Mouse (Mus musculus) erythroblast, embryonic 14.5 days (primary cell): ENCODE results near the gene 4933427D14Rik. TPM values are rescaled to one million over a fixed set of nuclear protein-coding genes. Genes with fewer than 3 reads are reported as not detected.

Experiments used
- H3K27me3 ChIP-seq: 2 replicates; pipeline ENCODE4 v1.6.1; 2012; ENCODE audit warnings: inconsistent platforms; ENCODE audit not compliant: control insufficient read depth
- H3K36me3 ChIP-seq: 2 replicates; pipeline ENCODE4 v1.6.1; 2012; ENCODE audit warnings: mild to moderate bottlenecking, inconsistent platforms; ENCODE audit not compliant: control insufficient read depth
- H3K4me1 ChIP-seq: 2 replicates; pipeline ENCODE4 v1.6.1; 2012; ENCODE audit warnings: inconsistent platforms; ENCODE audit not compliant: control insufficient read depth
- H3K4me3 ChIP-seq: replicated peaks from 2 replicates; pipeline ENCODE3; 2012; ENCODE audit warnings: moderate library complexity, mild to moderate bottlenecking, inconsistent platforms
- H3K9me3 ChIP-seq: 2 replicates; pipeline ENCODE4 v1.6.1; 2012; ENCODE audit warnings: low read length, inconsistent platforms, mixed read lengths; ENCODE audit not compliant: control insufficient read depth
- GATA1 ChIP-seq: IDR thresholded peaks from 2 replicates; pipeline ENCODE4 v1.6.1; 2012; ENCODE audit warnings: low read length, inconsistent platforms, mixed read lengths
- TAL1 ChIP-seq: IDR thresholded peaks from 3 replicates; pipeline ENCODE4 v1.6.1; 2012; ENCODE audit warnings: low read length, inconsistent platforms, mixed read lengths
- polyA plus RNA-seq: library from polyadenylated mRNA; stranded (reverse); fragments of >175 nt; gene quantifications from 2 replicates; pipeline ENCODE4 v1.2.3, GENCODE M21; 2012

The 4933427D14Rik gene
- polyA plus RNA-seq, 1 experiment = 0.05 TPM

GRCm38 (mm10) chr11:72129032-72129894 lies 78.0 kb downstream of the 4933427D14Rik start:
- Histone ChIP-seq H3K27me3 (peaks cover 21% of the 10 kb centered on the region), H3K4me3 (no peak overlapping the region), H3K4me1 (no peaks in the 10 kb centered on the region), H3K9me3 (no peaks in the 10 kb centered on the region), H3K36me3 (no peaks in the 10 kb centered on the region)
- TF ChIP-seq TAL1 (no peak), GATA1 (no peak)

GRCm38 (mm10) chr11:72127450-72128189 lies 79.6 kb downstream of the 4933427D14Rik start:
- TF ChIP-seq GATA1 (no peak), TAL1 (no peak)
- Histone ChIP-seq H3K4me3 (no peak overlapping the region), H3K4me1 (no peaks in the 10 kb centered on the region), H3K27me3 (peaks cover 5% of the 10 kb centered on the region; the same call in 1 of the 2 replicates), H3K9me3 (no peaks in the 10 kb centered on the region), H3K36me3 (no peaks in the 10 kb centered on the region)

GRCm38 (mm10) chr11:72125781-72126180 lies 81.5 kb downstream of the 4933427D14Rik start:
- Histone ChIP-seq H3K27me3 (no peaks in the 10 kb centered on the region), H3K36me3 (no peaks in the 10 kb centered on the region), H3K4me3 (no peak overlapping the region), H3K4me1 (no peaks in the 10 kb centered on the region), H3K9me3 (no peaks in the 10 kb centered on the region)
- TF ChIP-seq GATA1 (no peak), TAL1 (no peak)

- no peak for TF ChIP-seq GATA1
- TF ChIP-seq TAL1 = no peak
- Histone ChIP-seq H3K4me3 (no peak overlapping the region), H3K27me3 (no peaks in the 10 kb centered on the region), H3K4me1 (no peaks in the 10 kb centered on the region), H3K36me3 (no peaks in the 10 kb centered on the region), H3K9me3 (no peaks in the 10 kb centered on the region)
These were observed 83.7 kb downstream of the 4933427D14Rik start for GRCm38 (mm10) chr11:72123531-72123930.

- H3K27me3 ChIP-seq = no peaks in the 10 kb centered on the region
- TF ChIP-seq GATA1 (no peak), TAL1 (no peak)
- H3K9me3 ChIP-seq = no peaks in the 10 kb centered on the region
- no peak overlapping the region for H3K4me3 ChIP-seq
- no peaks in the 10 kb centered on the region for H3K36me3 ChIP-seq
- no peaks in the 10 kb centered on the region for H3K4me1 ChIP-seq
These were observed 86.9 kb downstream of the 4933427D14Rik start for GRCm38 (mm10) chr11:72120354-72120753.

- H3K27me3 ChIP-seq = no peaks in the 10 kb centered on the region
- H3K4me3 ChIP-seq = no peak overlapping the region
- H3K4me1 ChIP-seq = no peaks in the 10 kb centered on the region
- H3K9me3 ChIP-seq = no peaks in the 10 kb centered on the region
- TF ChIP-seq TAL1 = no peak
- TF ChIP-seq GATA1 = no peak
- H3K36me3 ChIP-seq = no peaks in the 10 kb centered on the region
These were observed 88.6 kb downstream of the 4933427D14Rik start for GRCm38 (mm10) chr11:72118630-72119029.

GRCm38 (mm10) chr11:72113296-72113695 lies 94.0 kb downstream of the 4933427D14Rik start:
- TF ChIP-seq GATA1 (no peak), TAL1 (no peak)
- Histone ChIP-seq H3K27me3 (no peaks in the 10 kb centered on the region), H3K9me3 (no peaks in the 10 kb centered on the region), H3K36me3 (no peaks in the 10 kb centered on the region), H3K4me3 (no peak overlapping the region), H3K4me1 (no peaks in the 10 kb centered on the region)

GRCm38 (mm10) chr11:72110726-72111125 lies 96.5 kb downstream of the 4933427D14Rik start:
- TF ChIP-seq GATA1 (no peak), TAL1 (no peak)
- no peaks in the 10 kb centered on the region for H3K27me3 ChIP-seq
- no peaks in the 10 kb centered on the region for H3K4me1 ChIP-seq
- H3K36me3 ChIP-seq = no peaks in the 10 kb centered on the region
- no peak overlapping the region for H3K4me3 ChIP-seq
- H3K9me3 ChIP-seq = no peaks in the 10 kb centered on the region

- Histone ChIP-seq H3K4me1 (no peaks in the 10 kb centered on the region), H3K4me3 (no peak overlapping the region), H3K36me3 (no peaks in the 10 kb centered on the region), H3K9me3 (no peaks in the 10 kb centered on the region), H3K27me3 (no peaks in the 10 kb centered on the region)
- no peak for TF ChIP-seq GATA1
- TF ChIP-seq TAL1 = no peak
These were observed 103.0 kb downstream of the 4933427D14Rik start for GRCm38 (mm10) chr11:72104223-72104622.

Other genes starting within 250 kb of the 4933427D14Rik start
- gene Aipl1, start 169.9 kb downstream of the 4933427D14Rik start, polyA plus RNA-seq = 0.02 TPM in 2 replicates
- 0.17 and 0.25 TPM in 2 replicates for gene Pimreg, start 165.4 kb downstream of the 4933427D14Rik start, polyA plus RNA-seq
- gene Pitpnm3, start 71.7 kb downstream of the 4933427D14Rik start, polyA plus RNA-seq = not detected in 2 replicates
- 0.02 and 0.03 TPM in 2 replicates for gene Gm43951, start 619 bp downstream of the 4933427D14Rik start, polyA plus RNA-seq
- gene Txndc17, start 88 bp upstream of the 4933427D14Rik start, polyA plus RNA-seq = 2.1 and 3.2 TPM in 2 replicates
- 0.09 and 0.14 TPM in 2 replicates for gene Med31, start 8.1 kb upstream of the 4933427D14Rik start, polyA plus RNA-seq
- gene Slc13a5, start 59.8 kb upstream of the 4933427D14Rik start, polyA plus RNA-seq = not detected in 2 replicates
- gene Xaf1, start 94.2 kb upstream of the 4933427D14Rik start, polyA plus RNA-seq = not detected in 2 replicates
- not detected in 2 replicates for gene Fbxo39, start 107.0 kb upstream of the 4933427D14Rik start, polyA plus RNA-seq
- not detected in 2 replicates for gene Tekt1, start 155.0 kb upstream of the 4933427D14Rik start, polyA plus RNA-seq
- 0.01 TPM in 1 of 2 replicates, not detected in the other for gene Smtnl2, start 204.3 kb upstream of the 4933427D14Rik start, polyA plus RNA-seq
- not detected in 2 replicates for gene Ggt6, start 228.1 kb upstream of the 4933427D14Rik start, polyA plus RNA-seq
- 4.1 TPM in 2 replicates for gene Mybbp1a, start 233.9 kb upstream of the 4933427D14Rik start, polyA plus RNA-seq